In genomic region chr6:43242061-43242460, GRCm38 (mm10) we compare ENCODE assay signal across 12 mouse cellular contexts. TPM values are rescaled to one million over a fixed set of nuclear protein-coding genes. Genes with fewer than 3 reads are reported as not detected.
DNase-seq lines count a peak whose midpoint lies in the region; ATAC-seq and TF ChIP-seq lines count a peak whose summit lies in the region.
"Had no signal": no experiment of that assay in that cellular context is flagged by ENCODE, and none has a peak within 500 bp of the region (broad histone marks: within the 10 kb centered on the region; RNA-seq: fewer than 3 reads in every experiment).

No protein-coding gene starts in this region.

- no peak overlapping the region for H3K4me2 ChIP-seq in hindbrain, embryonic 11.5 days (replicated peaks; ENCODE audit: low read depth, low read length)
- no peak overlapping the region for H3K4me2 ChIP-seq in hindbrain, embryonic 13.5 days
- no peak overlapping the region for H3K4me2 ChIP-seq in neural tube, embryonic 11.5 days (ENCODE audit: low read depth)
- no peak overlapping the region for H3K4me2 ChIP-seq in stomach, postnatal 0 days (replicated peaks; ENCODE audit: low read depth)
- H3K4me2 ChIP-seq: liver, embryonic 15.5 days; neural tube, embryonic 15.5 days had no signal

- H3K4me1 ChIP-seq in hindbrain, embryonic 11.5 days (replicated peaks; ENCODE audit: control insufficient read depth, insufficient read depth, low read length): no peaks in the 10 kb centered on the region
- no peaks in the 10 kb centered on the region for H3K4me1 ChIP-seq in hindbrain, embryonic 13.5 days (replicated peaks)
- no peaks in the 10 kb centered on the region for H3K4me1 ChIP-seq in neural tube, embryonic 11.5 days (ENCODE audit: control insufficient read depth, insufficient read depth, low read length)
- H3K4me1 ChIP-seq in stomach, postnatal 0 days (replicated peaks; ENCODE audit: control insufficient read depth, insufficient read depth): no peaks in the 10 kb centered on the region
- H3K4me1 ChIP-seq in heart, embryonic 10.5 days: no peaks in the 10 kb centered on the region
- H3K4me1 ChIP-seq: liver, embryonic 15.5 days; neural tube, embryonic 15.5 days had no signal

- H3K27me3 ChIP-seq in hindbrain, embryonic 11.5 days (ENCODE audit: control insufficient read depth, insufficient read depth, low read length): no peaks in the 10 kb centered on the region
- no peaks in the 10 kb centered on the region for H3K27me3 ChIP-seq in hindbrain, embryonic 13.5 days
- no peaks in the 10 kb centered on the region for H3K27me3 ChIP-seq in neural tube, embryonic 11.5 days (ENCODE audit: control insufficient read depth, insufficient read depth, low read length)
- H3K27me3 ChIP-seq in stomach, postnatal 0 days (ENCODE audit: control insufficient read depth, insufficient read depth, low read length): no peaks in the 10 kb centered on the region
- no peaks in the 10 kb centered on the region for H3K27me3 ChIP-seq in heart, embryonic 10.5 days (ENCODE audit: insufficient read depth, poor library complexity, severe bottlenecking)
- H3K27me3 ChIP-seq: liver, embryonic 15.5 days; neural tube, embryonic 15.5 days had no signal

- peak; percentile 61 for TF ChIP-seq CTCF in stomach, postnatal 0 days (IDR thresholded peaks at IDR 0.05; ENCODE audit: low read depth)

- ATAC-seq in hindbrain, embryonic 11.5 days (ENCODE audit: low FRiP score): no peak
- ATAC-seq in hindbrain, embryonic 13.5 days (ENCODE audit: low FRiP score): no peak
- peak; percentile 71; the same call in 1 of the 2 replicates for ATAC-seq in neural tube, embryonic 11.5 days (ENCODE audit: insufficient read depth, low FRiP score, low TSS enrichment)
- no peak for ATAC-seq in stomach, postnatal 0 days (ENCODE audit: low FRiP score, low TSS enrichment)
- ATAC-seq: activated CD4-positive, CD25-positive, alpha-beta regulatory T cell, adult 4 months had no signal

- H3K36me3 ChIP-seq in hindbrain, embryonic 11.5 days (ENCODE audit: control insufficient read depth, insufficient read depth, low read length): no peaks in the 10 kb centered on the region
- no peaks in the 10 kb centered on the region for H3K36me3 ChIP-seq in hindbrain, embryonic 13.5 days
- H3K36me3 ChIP-seq in neural tube, embryonic 11.5 days (ENCODE audit: control insufficient read depth, insufficient read depth, low read length): no peaks in the 10 kb centered on the region
- no peaks in the 10 kb centered on the region for H3K36me3 ChIP-seq in stomach, postnatal 0 days (ENCODE audit: control insufficient read depth, insufficient read depth, low read length)
- H3K36me3 ChIP-seq in heart, embryonic 10.5 days: no peaks in the 10 kb centered on the region
- H3K36me3 ChIP-seq: liver, embryonic 15.5 days; neural tube, embryonic 15.5 days had no signal

- H3K27ac ChIP-seq in hindbrain, embryonic 11.5 days (ENCODE audit: low read depth, low read length): no peak overlapping the region
- no peak overlapping the region for H3K27ac ChIP-seq in hindbrain, embryonic 13.5 days
- H3K27ac ChIP-seq in neural tube, embryonic 11.5 days (ENCODE audit: low read depth, low read length): no peak overlapping the region
- H3K27ac ChIP-seq in stomach, postnatal 0 days (replicated peaks): no peak overlapping the region
- no peak overlapping the region for H3K27ac ChIP-seq in heart, embryonic 10.5 days
- H3K27ac ChIP-seq: liver, embryonic 15.5 days; neural tube, embryonic 15.5 days had no signal

- H3K4me3 ChIP-seq in hindbrain, embryonic 11.5 days (ENCODE audit: low read depth, low read length): no peak overlapping the region
- no peak overlapping the region for H3K4me3 ChIP-seq in hindbrain, embryonic 13.5 days
- H3K4me3 ChIP-seq in neural tube, embryonic 11.5 days (ENCODE audit: low read depth, low read length): no peak overlapping the region
- H3K4me3 ChIP-seq in stomach, postnatal 0 days (ENCODE audit: low read depth, low read length): no peak overlapping the region
- no peak overlapping the region for H3K4me3 ChIP-seq in heart, embryonic 10.5 days
- H3K4me3 ChIP-seq: liver, embryonic 15.5 days; neural tube, embryonic 15.5 days had no signal

- WGBS in hindbrain, embryonic 11.5 days: 19% methylated on average over 4 of the region's 4 CpGs
- 18% methylated on average over 4 of the region's 4 CpGs for WGBS in hindbrain, embryonic 13.5 days
- 17% methylated on average over 4 of the region's 4 CpGs for WGBS in neural tube, embryonic 11.5 days
- WGBS in stomach, postnatal 0 days: 19% methylated on average over 4 of the region's 4 CpGs
- 13% methylated on average over 4 of the region's 4 CpGs for WGBS in heart, embryonic 10.5 days

- TF ChIP-seq EP300 in stomach, postnatal 0 days (optimal IDR thresholded peaks at IDR 0.05): no peak

- peak; percentile 52 for DNase-seq in hindbrain, embryonic 11.5 days (ENCODE audit: low spot score)
- DNase-seq in neural tube, embryonic 11.5 days (ENCODE audit: low spot score): no peak
- DNase-seq in neural tube, embryonic 10.5 days (ENCODE audit: extremely low spot score, low spot score): no peak
- DNase-seq in embryo, embryonic 9.5 days (ENCODE audit: extremely low spot score): peak; percentile 22
- DNase-seq in stomach, postnatal 0 days (ENCODE audit: low spot score): no peak
- no peak for DNase-seq in heart, embryonic 10.5 days (ENCODE audit: low spot score)
- no peak for DNase-seq in adrenal gland, postnatal 36 days

- no peak overlapping the region for H3K9ac ChIP-seq in hindbrain, embryonic 11.5 days (ENCODE audit: low read depth, low read length)
- no peak overlapping the region for H3K9ac ChIP-seq in hindbrain, embryonic 13.5 days
- no peak overlapping the region for H3K9ac ChIP-seq in neural tube, embryonic 11.5 days (ENCODE audit: low read length)
- H3K9ac ChIP-seq in stomach, postnatal 0 days (ENCODE audit: low read length): no peak overlapping the region
- H3K9ac ChIP-seq: liver, embryonic 15.5 days; neural tube, embryonic 15.5 days had no signal

- no peaks in the 10 kb centered on the region for H3K9me3 ChIP-seq in hindbrain, embryonic 11.5 days (ENCODE audit: control insufficient read depth, low read length)
- no peaks in the 10 kb centered on the region for H3K9me3 ChIP-seq in hindbrain, embryonic 13.5 days
- no peaks in the 10 kb centered on the region for H3K9me3 ChIP-seq in neural tube, embryonic 11.5 days (ENCODE audit: control insufficient read depth, low read length)
- H3K9me3 ChIP-seq in stomach, postnatal 0 days (ENCODE audit: control insufficient read depth, low read length): no peaks in the 10 kb centered on the region
- H3K9me3 ChIP-seq in heart, embryonic 10.5 days: no peaks in the 10 kb centered on the region
- H3K9me3 ChIP-seq: liver, embryonic 15.5 days; neural tube, embryonic 15.5 days had no signal

RNA-seq across cellular contexts. Expression of gene Olfr47, which starts 10.7 kb away (rescaled TPM):
- not detected in 2 replicates for polyA plus RNA-seq in hindbrain, embryonic 11.5 days (2014; fragmentation: Nextera tagmentation; extraction: Ambion mirVana)
- polyA plus RNA-seq in hindbrain, embryonic 13.5 days (2015; fragmentation: Nextera tagmentation; extraction: Ambion mirVana): not detected in 2 replicates
- polyA plus RNA-seq in neural tube, embryonic 11.5 days (2014; fragmentation: Nextera tagmentation; extraction: Ambion mirVana): not detected in 2 replicates
- not detected in 2 replicates for polyA plus RNA-seq in stomach, postnatal 0 days (2015; fragmentation: Nextera tagmentation; extraction: Ambion mirVana)
- not detected in 2 replicates for polyA plus RNA-seq in heart, embryonic 10.5 days (2016; fragmentation: Nextera tagmentation; extraction: Ambion mirVana)
- not detected for total RNA-seq in adrenal gland, postnatal 36 days (2021)
- total RNA-seq: heart, postnatal 10 days had no signal
- polyA plus RNA-seq: activated CD4-positive, CD25-positive, alpha-beta regulatory T cell, adult 4 months; liver, embryonic 15.5 days; neural tube, embryonic 15.5 days had no signal

RNA-seq across cellular contexts. Expression of gene Arhgef5, which starts 23.3 kb away (rescaled TPM):
- 3.6 and 4.3 TPM in 2 replicates for polyA plus RNA-seq in hindbrain, embryonic 11.5 days (2014; fragmentation: Nextera tagmentation; extraction: Ambion mirVana)
- polyA plus RNA-seq in hindbrain, embryonic 13.5 days (2015; fragmentation: Nextera tagmentation; extraction: Ambion mirVana): 2.3 and 2.4 TPM in 2 replicates
- polyA plus RNA-seq in neural tube, embryonic 11.5 days (2014; fragmentation: Nextera tagmentation; extraction: Ambion mirVana): 2.6 and 3.0 TPM in 2 replicates
- 13.4 and 15.8 TPM in 2 replicates for polyA plus RNA-seq in stomach, postnatal 0 days (2015; fragmentation: Nextera tagmentation; extraction: Ambion mirVana)
- polyA plus RNA-seq in heart, embryonic 10.5 days (2016; fragmentation: Nextera tagmentation; extraction: Ambion mirVana): 6.8 and 7.8 TPM in 2 replicates
- total RNA-seq in adrenal gland, postnatal 36 days (2021): 10 to 100 TPM; 15.5 to 17.8 TPM

RNA-seq across cellular contexts. Expression of gene Olfr434, which starts 29.2 kb away (rescaled TPM):
- polyA plus RNA-seq in hindbrain, embryonic 11.5 days (2014; fragmentation: Nextera tagmentation; extraction: Ambion mirVana): not detected in 2 replicates
- polyA plus RNA-seq in hindbrain, embryonic 13.5 days (2015; fragmentation: Nextera tagmentation; extraction: Ambion mirVana): not detected in 2 replicates
- not detected in 2 replicates for polyA plus RNA-seq in neural tube, embryonic 11.5 days (2014; fragmentation: Nextera tagmentation; extraction: Ambion mirVana)
- polyA plus RNA-seq in stomach, postnatal 0 days (2015; fragmentation: Nextera tagmentation; extraction: Ambion mirVana): not detected in 2 replicates
- not detected in 2 replicates for polyA plus RNA-seq in heart, embryonic 10.5 days (2016; fragmentation: Nextera tagmentation; extraction: Ambion mirVana)
- total RNA-seq in adrenal gland, postnatal 36 days (2021): not detected
- total RNA-seq: heart, postnatal 10 days had no signal
- polyA plus RNA-seq: activated CD4-positive, CD25-positive, alpha-beta regulatory T cell, adult 4 months; liver, embryonic 15.5 days; neural tube, embryonic 15.5 days had no signal

RNA-seq across cellular contexts. Expression of gene Olfr435, which starts 45.1 kb away (rescaled TPM):
- not detected in 2 replicates for polyA plus RNA-seq in hindbrain, embryonic 11.5 days (2014; fragmentation: Nextera tagmentation; extraction: Ambion mirVana)
- polyA plus RNA-seq in hindbrain, embryonic 13.5 days (2015; fragmentation: Nextera tagmentation; extraction: Ambion mirVana): not detected in 2 replicates
- polyA plus RNA-seq in neural tube, embryonic 11.5 days (2014; fragmentation: Nextera tagmentation; extraction: Ambion mirVana): not detected in 2 replicates
- polyA plus RNA-seq in stomach, postnatal 0 days (2015; fragmentation: Nextera tagmentation; extraction: Ambion mirVana): not detected in 2 replicates
- polyA plus RNA-seq in heart, embryonic 10.5 days (2016; fragmentation: Nextera tagmentation; extraction: Ambion mirVana): not detected in 2 replicates
- total RNA-seq in adrenal gland, postnatal 36 days (2021): not detected
- total RNA-seq: heart, postnatal 10 days had no signal
- polyA plus RNA-seq: activated CD4-positive, CD25-positive, alpha-beta regulatory T cell, adult 4 months; liver, embryonic 15.5 days; neural tube, embryonic 15.5 days had no signal

Comparison
In these comparisons a context has a peak if more than half of its experiments do, and no peak if none do; other contexts are left out.
1. DNase-seq: peak in hindbrain, embryonic 11.5 days (single experiment) and embryo, embryonic 9.5 days (single experiment); none in neural tube, embryonic 11.5 days (single experiment), neural tube, embryonic 10.5 days (single experiment), stomach, postnatal 0 days (single experiment), heart, embryonic 10.5 days (single experiment) and adrenal gland, postnatal 36 days (0 of 2).